Mouse (Mus musculus) neural tube, embryonic 14.5 days (tissue): ENCODE data around the gene Ddx31. TPM values are rescaled to one million over a fixed set of nuclear protein-coding genes. Genes with fewer than 3 reads are reported as not detected.
A peak's percentile ranks its signal among the peaks of the same experiment; 100 is the strongest.

Experiments
- ATAC-seq: fragments of 200-750 bp; cut with Nextera tagmentation; 2 replicates; pipeline ENCODE4 v1.8.0; 2017; ENCODE audit warnings: low read depth, mild to moderate bottlenecking, moderate TSS enrichment, moderate library complexity
- H3K27ac ChIP-seq: fragments of 300-500 bp; sonication (generic); 2 replicates; pipeline ENCODE4 v1.5.1; 2014; ENCODE audit warnings: low read depth, mild to moderate bottlenecking, control low read depth, low read length, moderate library complexity, mixed read lengths
- H3K27me3 ChIP-seq: fragments of 300-500 bp; sonication (generic); 2 replicates; pipeline ENCODE4 v1.6.1; 2014; ENCODE audit warnings: low read length; ENCODE audit not compliant: control insufficient read depth, insufficient read depth
- H3K36me3 ChIP-seq: fragments of 300-500 bp; sonication (generic); 2 replicates; pipeline ENCODE4 v1.6.1; 2014; ENCODE audit warnings: low read length, mixed read lengths; ENCODE audit not compliant: control insufficient read depth, insufficient read depth
- H3K4me1 ChIP-seq: fragments of 300-500 bp; sonication (generic); 2 replicates; pipeline ENCODE4 v1.6.1; 2014; ENCODE audit warnings: low read length; ENCODE audit not compliant: control insufficient read depth, insufficient read depth
- H3K4me2 ChIP-seq: fragments of 300-500 bp; sonication (generic); 2 replicates; pipeline ENCODE4 v1.6.1; 2014; ENCODE audit warnings: mild to moderate bottlenecking, low read depth, low read length, control low read depth
- H3K4me3 ChIP-seq: fragments of 300-500 bp; sonication (generic); 2 replicates; pipeline ENCODE4 v1.5.1; 2014; ENCODE audit warnings: low read depth, low read length, control low read depth, mixed read lengths
- H3K9ac ChIP-seq: fragments of 300-500 bp; sonication (generic); replicated peaks from 2 replicates; pipeline ENCODE4 v1.6.1; 2014; ENCODE audit warnings: low read depth, mild to moderate bottlenecking, control low read depth, low read length, mixed read lengths
- H3K9me3 ChIP-seq: fragments of 300-500 bp; sonication (generic); 2 replicates; pipeline ENCODE4 v1.6.1; 2016; ENCODE audit warnings: low read length; ENCODE audit not compliant: control insufficient read depth
- WGBS: fragments of 180-500 bp; shearing (Covaris S2); extraction: QIAGEN DNeasy Blood & Tissue Kit; methylation state at CpG from one replicate; pipeline ENCODE4 v1.1.7; 2014; 5-methylcytosine and 5-hydroxymethylcytosine counted together
- polyA plus RNA-seq: library from polyadenylated mRNA; unstranded; fragments of >200 nt; fragmentation: Nextera tagmentation; extraction: Ambion mirVana; gene quantifications from 2 replicates; pipeline ENCODE4 v1.2.1, GENCODE M21; 2014

Gene Ddx31
- polyA plus RNA-seq, 1 experiment from 2014 or later = 11.5 TPM

DNA sequence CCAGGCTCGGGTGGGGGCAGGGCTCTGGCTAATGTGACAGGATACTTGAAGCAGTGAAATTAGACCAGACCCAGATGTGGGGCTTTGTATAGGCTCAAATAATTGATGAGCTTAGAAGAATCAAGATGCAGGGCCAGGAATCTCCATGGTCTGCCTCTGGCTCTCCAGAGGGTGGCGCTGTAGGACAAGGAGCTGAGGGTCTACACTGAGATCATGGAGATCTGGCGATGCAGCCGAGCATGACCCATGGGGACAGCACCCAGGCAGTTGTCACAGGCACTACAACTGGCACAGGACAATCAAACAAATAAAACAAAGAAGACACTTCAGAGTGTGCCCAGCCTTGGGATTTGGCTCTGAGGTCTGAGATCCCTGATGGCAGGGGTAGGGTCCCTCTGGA, 83.7 kb downstream of the Ddx31 start:
- Histone ChIP-seq H3K27me3 (peaks cover 29% of the 10 kb centered on the region), H3K9me3 (no peaks in the 10 kb centered on the region), H3K4me3 (no peak overlapping the region), H3K4me1 (no peaks in the 10 kb centered on the region), H3K36me3 (no peaks in the 10 kb centered on the region), H3K4me2 (no peak overlapping the region), H3K9ac (no peak overlapping the region), H3K27ac (no peak overlapping the region)
- peak; percentile 84 for ATAC-seq
- WGBS = under 1% methylated on average over 4 of the region's 4 CpGs

GRCm38 (mm10) chr2:28930571-28930970, 90.4 kb downstream of the Ddx31 start:
- Histone ChIP-seq H3K4me1 (no peaks in the 10 kb centered on the region), H3K4me3 (no peak overlapping the region), H3K27ac (no peak overlapping the region), H3K27me3 (no peaks in the 10 kb centered on the region), H3K4me2 (no peak overlapping the region), H3K36me3 (no peaks in the 10 kb centered on the region), H3K9ac (no peak overlapping the region), H3K9me3 (no peaks in the 10 kb centered on the region)
- WGBS = 90% methylated on average over 3 of the region's 3 CpGs
- no peak for ATAC-seq

GRCm38 (mm10) chr2:28938997-28939396, 98.8 kb downstream of the Ddx31 start:
- ATAC-seq = no peak
- H3K4me2 ChIP-seq = no peak overlapping the region
- no peaks in the 10 kb centered on the region for H3K27me3 ChIP-seq
- no peaks in the 10 kb centered on the region for H3K9me3 ChIP-seq
- no peak overlapping the region for H3K27ac ChIP-seq
- no peak overlapping the region for H3K9ac ChIP-seq
- H3K4me3 ChIP-seq = no peak overlapping the region
- H3K36me3 ChIP-seq = no peaks in the 10 kb centered on the region
- 84% methylated on average over 7 of the region's 7 CpGs for WGBS
- peaks cover 5% of the 10 kb centered on the region for H3K4me1 ChIP-seq

DNA sequence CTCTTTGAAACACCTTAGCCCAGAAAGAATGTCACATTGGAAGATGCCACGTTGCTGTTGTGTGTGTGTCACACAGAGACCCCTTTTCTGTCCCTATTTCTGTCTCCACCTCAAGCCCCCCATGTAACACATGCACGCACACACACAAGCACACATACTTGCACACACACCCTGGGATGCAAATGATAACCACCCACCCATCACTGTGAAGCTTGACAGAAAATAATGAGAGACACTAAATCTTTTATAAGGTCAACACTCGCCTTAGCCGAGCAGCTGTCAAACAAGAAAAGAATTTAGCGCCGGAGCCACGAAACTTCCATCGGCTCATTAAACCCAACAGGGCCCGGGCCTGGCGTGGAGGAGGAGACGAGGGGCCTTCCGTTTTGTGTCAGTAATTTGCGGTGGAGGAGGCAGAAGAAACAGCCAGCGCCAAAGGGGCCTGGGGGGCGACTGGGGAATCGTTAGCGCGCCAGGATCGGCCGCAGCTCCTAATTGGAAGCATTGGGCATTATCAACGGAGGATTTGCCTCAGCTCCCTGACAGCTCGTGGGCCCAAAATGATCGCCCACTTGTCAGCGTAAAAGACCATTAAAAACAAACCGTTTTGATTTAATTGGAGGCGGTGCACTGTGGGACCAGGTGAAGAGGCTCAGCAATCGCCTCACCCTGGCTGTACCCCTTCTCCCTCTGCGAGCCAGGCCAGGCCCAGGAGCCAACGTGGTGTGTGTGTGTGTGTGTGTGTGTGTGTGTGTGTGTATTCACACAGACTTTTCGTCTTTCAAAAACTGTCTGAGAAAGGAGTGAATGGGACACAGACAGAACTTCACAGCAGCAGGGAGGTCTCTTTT, 103.7 kb downstream of the Ddx31 start:
- H3K9ac ChIP-seq = no peak overlapping the region
- H3K4me3 ChIP-seq = no peak overlapping the region
- H3K27ac ChIP-seq = no peak overlapping the region
- no peaks in the 10 kb centered on the region; the same call in 1 of the 2 replicates for H3K27me3 ChIP-seq
- no peaks in the 10 kb centered on the region for H3K36me3 ChIP-seq
- WGBS = 13% methylated on average over 30 of the region's 30 CpGs
- peaks cover 9% of the 10 kb centered on the region for H3K4me1 ChIP-seq
- 0 out of 2 replicates have a peak, but pooled peaks have one; percentile 34 for ATAC-seq
- H3K4me2 ChIP-seq = no peak overlapping the region; the same call in 1 of the 2 replicates
- H3K9me3 ChIP-seq = no peaks in the 10 kb centered on the region

GRCm38 (mm10) chr2:28945388-28945787, 105.2 kb downstream of the Ddx31 start:
- H3K27me3 ChIP-seq = no peaks in the 10 kb centered on the region; the same call in 1 of the 2 replicates
- 35% methylated on average over 6 of the region's 6 CpGs for WGBS

DNA sequence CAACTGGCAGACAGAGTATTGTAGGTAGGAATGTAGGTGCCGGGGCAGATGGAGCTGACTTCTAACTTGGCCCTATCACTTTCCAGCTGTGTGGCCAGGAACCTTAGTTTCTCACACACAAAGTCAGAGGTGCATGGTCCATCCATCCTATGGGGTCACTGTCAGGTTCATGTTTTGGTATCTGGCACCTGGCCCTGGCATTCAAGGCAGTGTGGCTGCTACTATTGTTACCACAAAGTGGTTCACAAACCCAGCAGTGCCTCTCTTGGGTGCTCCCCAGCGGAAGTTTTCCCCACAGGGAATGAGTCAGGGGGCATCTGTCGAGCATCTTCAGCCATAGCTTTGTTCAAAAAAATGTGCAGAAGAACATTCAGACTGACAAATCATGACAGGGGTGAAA, 106.1 kb downstream of the Ddx31 start:
- Histone ChIP-seq H3K36me3 (no peaks in the 10 kb centered on the region), H3K4me1 (peaks cover 9% of the 10 kb centered on the region), H3K4me3 (no peak overlapping the region), H3K4me2 (no peak overlapping the region), H3K27ac (no peak overlapping the region), H3K9me3 (no peaks in the 10 kb centered on the region), H3K9ac (no peak overlapping the region), H3K27me3 (no peaks in the 10 kb centered on the region; the same call in 1 of the 2 replicates)
- WGBS = 64% methylated on average over 3 of the region's 3 CpGs
- ATAC-seq = no peak

More at GRCm38 (mm10) chr2:28945388-28945787, 105.2 kb downstream of the Ddx31 start:
- Histone ChIP-seq H3K9ac (no peak overlapping the region), H3K4me1 (peaks cover 9% of the 10 kb centered on the region), H3K36me3 (no peaks in the 10 kb centered on the region), H3K4me3 (no peak overlapping the region), H3K9me3 (no peaks in the 10 kb centered on the region), H3K27ac (no peak overlapping the region), H3K4me2 (no peak overlapping the region)
- ATAC-seq = no peak

DNA sequence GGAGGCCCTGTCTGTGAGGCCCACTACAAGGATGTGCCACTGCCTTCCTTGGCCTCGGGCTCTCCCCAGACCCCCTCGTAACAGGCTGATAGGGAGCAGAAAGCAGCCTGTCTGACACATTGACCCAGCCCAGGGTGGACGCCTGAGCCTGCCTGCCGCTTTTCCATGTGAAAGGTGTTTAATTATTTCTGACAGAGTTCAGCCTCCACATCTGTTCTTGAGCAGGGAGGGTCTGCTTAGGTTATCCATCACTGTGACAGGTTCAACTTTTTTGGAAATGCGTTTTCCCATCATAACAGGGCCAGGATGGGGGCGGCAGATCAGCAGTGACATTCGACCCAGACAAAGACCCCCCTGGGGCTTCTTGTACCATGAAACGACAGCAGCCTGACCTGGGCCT, 112.8 kb downstream of the Ddx31 start:
- Histone ChIP-seq H3K36me3 (no peaks in the 10 kb centered on the region), H3K27ac (no peak overlapping the region), H3K27me3 (no peaks in the 10 kb centered on the region), H3K4me1 (no peaks in the 10 kb centered on the region), H3K4me3 (no peak overlapping the region), H3K9me3 (no peaks in the 10 kb centered on the region), H3K9ac (no peak overlapping the region), H3K4me2 (no peak overlapping the region)
- WGBS = 36% methylated on average over 8 of the region's 8 CpGs
- ATAC-seq = no peak

DNA sequence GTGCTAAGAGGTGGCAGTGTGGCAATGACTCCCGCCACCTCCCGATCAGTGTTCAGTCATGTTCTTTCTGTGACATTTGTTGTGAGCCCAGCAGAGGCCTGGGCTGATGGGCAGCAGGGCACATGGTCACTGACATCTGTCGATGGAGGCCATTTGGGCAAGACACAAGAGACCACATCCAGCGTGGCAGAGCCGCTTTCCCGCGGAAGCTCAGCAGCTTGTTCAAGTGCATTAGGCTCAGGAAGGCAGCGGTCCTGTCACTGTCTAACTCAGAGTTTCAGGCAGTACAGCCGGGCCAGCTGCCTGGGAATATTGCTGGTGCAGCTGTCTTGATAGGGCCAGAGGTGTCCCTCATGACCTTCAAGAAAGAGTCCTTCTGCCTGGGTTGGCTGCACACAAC, 114.4 kb downstream of the Ddx31 start:
- no peak for ATAC-seq
- 81% methylated on average over 9 of the region's 9 CpGs for WGBS
- no peaks in the 10 kb centered on the region for H3K27me3 ChIP-seq

More for the DNA sequence above, 114.4 kb downstream of the Ddx31 start:
- H3K27ac ChIP-seq = no peak overlapping the region
- H3K4me3 ChIP-seq = no peak overlapping the region
- H3K36me3 ChIP-seq = no peaks in the 10 kb centered on the region
- no peaks in the 10 kb centered on the region for H3K9me3 ChIP-seq
- H3K4me2 ChIP-seq = no peak overlapping the region
- no peaks in the 10 kb centered on the region for H3K4me1 ChIP-seq
- H3K9ac ChIP-seq = no peak overlapping the region
